Mouse (Mus musculus): Measurements from ENCODE around the gene Prkd3. TPM values are rescaled to one million over a fixed set of nuclear protein-coding genes. Genes with fewer than 3 reads are reported as not detected.

The Prkd3 gene
- total RNA-seq (2014; fragmentation: Nextera tagmentation) = 44.2 and 52.7 TPM in 2 replicates
- total RNA-seq (2017) = 49.8 and 51.1 TPM in 2 replicates

- ATAC-seq (replicated peaks; ENCODE audit: poor library complexity, severe bottlenecking) = peak; percentile 72
These were observed at the start of gene Prkd3 for GRCm38 (mm10) chr17:79020208-79020983. Prkd3 (minus strand) TSS chr17:79020816.

- ATAC-seq (replicated peaks; ENCODE audit: poor library complexity, severe bottlenecking) = no peak
These were observed 49.3 kb upstream of the Prkd3 start for GRCm38 (mm10) chr17:79069766-79070480.

GRCm38 (mm10) chr17:79069019-79069418 is 48.4 kb upstream of the Prkd3 start:
- no peak for ATAC-seq (replicated peaks; ENCODE audit: poor library complexity, severe bottlenecking)

GRCm38 (mm10) chr17:79068581-79068980 is 48.0 kb upstream of the Prkd3 start:
- no peak for ATAC-seq (replicated peaks; ENCODE audit: poor library complexity, severe bottlenecking)

GRCm38 (mm10) chr17:79064250-79064649 is 43.6 kb upstream of the Prkd3 start:
- ATAC-seq (replicated peaks; ENCODE audit: poor library complexity, severe bottlenecking) = no peak

GRCm38 (mm10) chr17:79060221-79060620 is 39.6 kb upstream of the Prkd3 start:
- no peak for ATAC-seq (replicated peaks; ENCODE audit: poor library complexity, severe bottlenecking)

GRCm38 (mm10) chr17:79058271-79058670 is 37.7 kb upstream of the Prkd3 start:
- ATAC-seq (replicated peaks; ENCODE audit: poor library complexity, severe bottlenecking) = no peak

GRCm38 (mm10) chr17:79052088-79052812 is 31.6 kb upstream of the Prkd3 start:
- ATAC-seq (replicated peaks; ENCODE audit: poor library complexity, severe bottlenecking) = peak; percentile 95

GRCm38 (mm10) chr17:79051606-79052005 is 31.0 kb upstream of the Prkd3 start, which contains the start of gene Qpct:
Qpct (plus strand) TSS chr17:79051906.
- no peak for ATAC-seq (replicated peaks; ENCODE audit: poor library complexity, severe bottlenecking)

- ATAC-seq (replicated peaks; ENCODE audit: poor library complexity, severe bottlenecking) = peak; percentile 52
These were observed 23.1 kb upstream of the Prkd3 start for GRCm38 (mm10) chr17:79043705-79044104.

- no peak for ATAC-seq (replicated peaks; ENCODE audit: poor library complexity, severe bottlenecking)
These were observed 19.0 kb upstream of the Prkd3 start for GRCm38 (mm10) chr17:79039660-79040059.

GRCm38 (mm10) chr17:79032782-79033181 is 12.2 kb upstream of the Prkd3 start:
- ATAC-seq (replicated peaks; ENCODE audit: poor library complexity, severe bottlenecking) = no peak

- peak; percentile 84 for ATAC-seq (replicated peaks; ENCODE audit: poor library complexity, severe bottlenecking)
These were observed 11.0 kb upstream of the Prkd3 start for GRCm38 (mm10) chr17:79031569-79031968.

GRCm38 (mm10) chr17:79029226-79029625 is 8.6 kb upstream of the Prkd3 start:
- no peak for ATAC-seq (replicated peaks; ENCODE audit: poor library complexity, severe bottlenecking)

GRCm38 (mm10) chr17:79024544-79024943 is 3.9 kb upstream of the Prkd3 start:
- ATAC-seq (replicated peaks; ENCODE audit: poor library complexity, severe bottlenecking) = no peak

- no peak; the same call in 1 of the 2 replicates for ATAC-seq (replicated peaks; ENCODE audit: poor library complexity, severe bottlenecking)
These were observed 2.1 kb upstream of the Prkd3 start for GRCm38 (mm10) chr17:79022746-79023145.

- peak; percentile 16 for ATAC-seq (replicated peaks; ENCODE audit: poor library complexity, severe bottlenecking)
These were observed 344 bp upstream of the Prkd3 start for GRCm38 (mm10) chr17:79020984-79021335.

- no peak for ATAC-seq (replicated peaks; ENCODE audit: poor library complexity, severe bottlenecking)
These were observed 849 bp downstream of the Prkd3 start for GRCm38 (mm10) chr17:79019726-79020207.

- no peak for ATAC-seq (replicated peaks; ENCODE audit: poor library complexity, severe bottlenecking)
These were observed 2.2 kb downstream of the Prkd3 start for GRCm38 (mm10) chr17:79018422-79018821.

- peak; percentile 33 for ATAC-seq (replicated peaks; ENCODE audit: poor library complexity, severe bottlenecking)
These were observed 4.8 kb downstream of the Prkd3 start for GRCm38 (mm10) chr17:79015831-79016230.

Measured in granulocyte monocyte progenitor cell, adult 5-6 weeks (primary cell).